Mouse (Mus musculus): ENCODE measurements around the gene Phgdh. TPM values are rescaled to one million over a fixed set of nuclear protein-coding genes. Genes with fewer than 3 reads are reported as not detected.

The Phgdh gene
- polyA plus RNA-seq, 2 experiments = 121 to 207 TPM

- H3K4me2 ChIP-seq (ENCODE audit: low read depth) = peak overlapping the region; percentile 86
- no peaks in the 10 kb centered on the region for H3K27me3 ChIP-seq (ENCODE audit: control insufficient read depth, insufficient read depth, low read length)
- H3K27ac ChIP-seq = no peak overlapping the region
- peak overlapping the region; percentile 69 for H3K9ac ChIP-seq (replicated peaks)
- ATAC-seq (ENCODE audit: insufficient read depth) (peak; percentile 49; the same call in 1 of the 2 replicates), DNase-seq (ENCODE audit: low read depth in 3 of 3, low spot score in 3 of 3) (peak in 2 of 3 experiments; percentile 24 to 32)
- no peaks in the 10 kb centered on the region for H3K36me3 ChIP-seq (replicated peaks; ENCODE audit: control insufficient read depth, insufficient read depth, low read depth)
- 1% methylated on average over 15 of the region's 15 CpGs for WGBS (ENCODE audit: insufficient replicate concordance)
- H3K9me3 ChIP-seq (ENCODE audit: control insufficient read depth, low read length) = no peaks in the 10 kb centered on the region
- TF ChIP-seq EP300 (IDR thresholded peaks at IDR 0.05; ENCODE audit: low read depth) = no peak
- TF ChIP-seq CTCF (IDR thresholded peaks at IDR 0.05; ENCODE audit: low read depth) = no peak
- H3K4me3 ChIP-seq (ENCODE audit: insufficient read depth in 1 of 2, low read depth in 2 of 2, low read length in 2 of 2) = peak overlapping the region; percentile 69 to 73
- peaks cover 5 to 34% of the 10 kb centered on the region in 2 experiments for H3K4me1 ChIP-seq (replicated peaks; ENCODE audit: control insufficient read depth in 2 of 2, insufficient read depth in 2 of 2, low read length in 1 of 2)
These were observed 1.2 kb downstream of the Phgdh start for GRCm38 (mm10) chr3:98338584-98339041.

DNA sequence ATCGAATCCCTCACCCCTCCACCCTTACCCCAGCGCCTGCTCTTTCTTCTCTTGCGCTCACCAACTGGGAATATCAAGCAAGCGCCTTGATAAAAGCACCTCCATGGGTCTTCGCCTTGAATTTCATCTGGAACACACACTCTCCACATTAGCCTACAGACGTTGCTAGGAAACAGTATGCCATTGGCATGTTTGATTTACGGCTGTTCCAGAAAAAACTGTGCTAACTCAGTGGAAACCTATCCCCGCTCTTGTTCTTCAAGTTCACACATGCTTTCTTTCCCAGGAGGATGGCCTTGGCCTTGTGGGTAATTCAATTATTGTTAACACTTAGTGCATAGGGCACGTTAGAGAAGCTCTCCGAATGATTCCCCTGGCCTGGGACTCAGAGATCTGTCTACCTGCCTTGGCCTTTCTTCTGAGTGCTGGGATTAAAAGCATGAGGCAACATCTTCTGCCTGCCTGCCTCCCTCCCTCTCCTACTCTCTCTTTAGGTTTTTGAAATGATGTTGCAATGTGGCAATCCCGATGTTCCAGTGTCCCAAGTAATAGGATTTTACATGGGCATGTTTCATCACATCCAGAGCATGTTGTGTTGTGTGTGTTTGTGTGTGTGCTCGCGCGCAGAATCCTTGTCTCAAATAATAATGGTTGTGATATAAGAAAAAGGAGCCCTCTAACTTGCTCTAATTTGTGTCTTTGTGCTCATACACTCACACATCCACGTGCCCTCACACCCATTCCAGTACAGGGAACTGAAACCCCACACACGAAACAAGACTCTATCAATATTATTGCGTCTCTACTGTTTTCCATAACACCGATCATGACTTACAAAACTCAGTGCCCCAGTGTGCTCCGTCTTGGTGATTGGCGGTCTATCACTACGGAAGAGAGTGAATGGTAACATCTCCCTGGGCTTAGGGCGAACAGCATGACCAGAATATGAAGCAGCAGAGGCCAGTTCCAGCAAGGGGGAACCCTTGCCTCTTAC is 2.8 kb downstream of the Phgdh start:
- H3K9me3 ChIP-seq (ENCODE audit: control insufficient read depth, low read length) = no peaks in the 10 kb centered on the region
- peaks cover 5 to 35% of the 10 kb centered on the region in 2 experiments for H3K4me1 ChIP-seq (replicated peaks; ENCODE audit: control insufficient read depth in 2 of 2, insufficient read depth in 2 of 2, low read length in 1 of 2)
- H3K4me2 ChIP-seq (ENCODE audit: low read depth) = peak overlapping the region; percentile 86
- H3K27me3 ChIP-seq (ENCODE audit: control insufficient read depth, insufficient read depth, low read length) = no peaks in the 10 kb centered on the region
- H3K4me3 ChIP-seq (ENCODE audit: insufficient read depth in 1 of 2, low read depth in 2 of 2, low read length in 2 of 2) = peak overlapping the region; percentile 69 to 73
- ATAC-seq (ENCODE audit: insufficient read depth) (no peak), DNase-seq (ENCODE audit: low read depth in 3 of 3, low spot score in 3 of 3) (no peak)
- H3K36me3 ChIP-seq (replicated peaks; ENCODE audit: control insufficient read depth, insufficient read depth, low read depth) = peaks cover 4% of the 10 kb centered on the region; the same call in 1 of the 2 replicates
- H3K9ac ChIP-seq (replicated peaks) = no peak overlapping the region
- WGBS (ENCODE audit: insufficient replicate concordance) = 65% methylated on average over 22 of the region's 22 CpGs
- no peak overlapping the region for H3K27ac ChIP-seq
- TF ChIP-seq EP300 (IDR thresholded peaks at IDR 0.05; ENCODE audit: low read depth) = no peak
- no peak for TF ChIP-seq CTCF (IDR thresholded peaks at IDR 0.05; ENCODE audit: low read depth)

DNA sequence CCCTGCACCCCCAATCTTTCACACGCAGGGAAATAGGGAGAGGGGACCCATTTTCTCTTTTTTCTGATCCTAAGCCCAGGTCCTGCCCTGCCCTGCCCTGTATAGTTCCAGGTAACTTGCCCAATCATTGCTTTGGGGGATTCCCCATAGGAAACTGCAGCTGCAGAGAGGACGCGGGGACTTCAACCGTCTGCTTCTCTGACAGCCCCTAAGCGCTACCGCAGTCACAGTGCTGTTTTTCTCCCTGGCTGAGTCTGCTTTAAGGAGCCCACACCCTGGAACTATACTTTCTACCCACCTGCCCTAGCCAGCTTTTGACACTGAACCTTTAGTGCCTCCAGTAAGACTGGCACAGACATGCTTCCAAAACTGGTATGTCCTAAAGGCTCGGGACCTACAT is 3.9 kb downstream of the Phgdh start:
- no peak overlapping the region for H3K4me3 ChIP-seq (ENCODE audit: insufficient read depth in 1 of 2, low read depth in 2 of 2, low read length in 2 of 2)
- H3K27ac ChIP-seq = no peak overlapping the region
- H3K27me3 ChIP-seq (ENCODE audit: control insufficient read depth, insufficient read depth, low read length) = no peaks in the 10 kb centered on the region
- H3K9ac ChIP-seq (replicated peaks) = no peak overlapping the region
- H3K4me1 ChIP-seq (replicated peaks; ENCODE audit: control insufficient read depth in 2 of 2, insufficient read depth in 2 of 2, low read length in 1 of 2) = peaks cover 5 to 35% of the 10 kb centered on the region in 2 experiments
- H3K9me3 ChIP-seq (ENCODE audit: control insufficient read depth, low read length) = no peaks in the 10 kb centered on the region
- DNase-seq (ENCODE audit: low read depth in 3 of 3, low spot score in 3 of 3) = no peak
- TF ChIP-seq CTCF (IDR thresholded peaks at IDR 0.05; ENCODE audit: low read depth) (no peak), EP300 (IDR thresholded peaks at IDR 0.05; ENCODE audit: low read depth) (no peak)
- peak overlapping the region; percentile 86 for H3K4me2 ChIP-seq (ENCODE audit: low read depth)
- 22% methylated on average over 7 of the region's 7 CpGs for WGBS (ENCODE audit: insufficient replicate concordance)
- peaks cover 4% of the 10 kb centered on the region; the same call in 1 of the 2 replicates for H3K36me3 ChIP-seq (replicated peaks; ENCODE audit: control insufficient read depth, insufficient read depth, low read depth)
- no peak for ATAC-seq (ENCODE audit: insufficient read depth)

DNA sequence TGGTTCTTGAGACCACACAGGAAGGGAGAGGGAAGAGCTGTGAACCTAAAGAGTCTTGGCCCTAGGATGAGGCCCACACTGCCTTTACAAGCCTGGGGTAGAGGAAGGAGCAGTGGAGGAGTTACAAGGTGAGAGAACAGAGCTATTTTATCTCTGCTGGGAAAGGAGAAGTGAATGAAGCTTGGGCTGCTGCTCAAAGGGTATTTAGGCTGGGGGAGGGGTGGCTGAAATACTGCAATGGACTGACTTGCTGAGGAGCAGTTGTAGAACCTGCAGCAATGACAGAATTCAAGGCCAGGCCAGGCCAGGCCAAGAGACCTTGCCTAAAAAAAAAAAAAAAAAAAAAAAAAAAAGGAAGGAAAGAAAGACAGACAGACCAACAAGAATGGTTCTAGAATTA is 4.5 kb downstream of the Phgdh start:
- Histone ChIP-seq H3K4me2 (ENCODE audit: low read depth) (peak overlapping the region; percentile 86; the same call in 1 of the 2 replicates), H3K27ac (no peak overlapping the region)

DNA sequence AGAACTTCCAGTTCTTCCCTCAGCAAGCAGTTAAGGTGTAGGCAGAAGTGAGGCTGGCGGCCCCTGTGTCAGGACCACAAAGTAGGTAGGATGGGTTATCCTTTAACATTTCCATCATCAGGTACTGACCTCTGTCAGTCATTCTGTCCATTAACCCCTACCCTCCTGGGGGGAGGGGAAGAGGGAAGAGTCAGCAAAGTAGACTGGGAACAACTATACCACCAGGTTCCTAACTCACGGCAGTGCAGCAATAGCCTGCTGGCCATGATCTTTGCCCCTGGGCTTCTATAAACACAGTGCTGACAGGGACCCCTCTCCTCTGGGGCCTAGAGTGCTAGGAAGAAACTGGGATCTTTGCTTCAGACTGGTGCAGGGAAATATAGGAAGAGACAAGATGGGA is 5.8 kb downstream of the Phgdh start:
- TF ChIP-seq EP300 (IDR thresholded peaks at IDR 0.05; ENCODE audit: low read depth) = no peak
- no peak for TF ChIP-seq CTCF (IDR thresholded peaks at IDR 0.05; ENCODE audit: low read depth)
- no peak overlapping the region for H3K27ac ChIP-seq
- no peaks in the 10 kb centered on the region for H3K27me3 ChIP-seq (ENCODE audit: control insufficient read depth, insufficient read depth, low read length)
- H3K4me2 ChIP-seq (ENCODE audit: low read depth) = no peak overlapping the region
- no peaks in the 10 kb centered on the region for H3K9me3 ChIP-seq (ENCODE audit: control insufficient read depth, low read length)
- peak in 2 of 3 experiments; percentile 25 to 28 for DNase-seq (ENCODE audit: low read depth in 3 of 3, low spot score in 3 of 3)
- H3K4me3 ChIP-seq (ENCODE audit: insufficient read depth in 1 of 2, low read depth in 2 of 2, low read length in 2 of 2) = no peak overlapping the region
- ATAC-seq (ENCODE audit: insufficient read depth) = peak; percentile 34
- peaks cover 4% of the 10 kb centered on the region; the same call in 1 of the 2 replicates for H3K36me3 ChIP-seq (replicated peaks; ENCODE audit: control insufficient read depth, insufficient read depth, low read depth)
- no peak overlapping the region for H3K9ac ChIP-seq (replicated peaks)
- WGBS (ENCODE audit: insufficient replicate concordance) = 56% methylated on average over 2 of the region's 2 CpGs
- peaks cover 5 to 35% of the 10 kb centered on the region in 2 experiments for H3K4me1 ChIP-seq (replicated peaks; ENCODE audit: control insufficient read depth in 2 of 2, insufficient read depth in 2 of 2, low read length in 1 of 2)

More for the DNA sequence above, 4.5 kb downstream of the Phgdh start:
- H3K4me3 ChIP-seq (ENCODE audit: insufficient read depth in 1 of 2, low read depth in 2 of 2, low read length in 2 of 2) = no peak overlapping the region
- no peaks in the 10 kb centered on the region for H3K27me3 ChIP-seq (ENCODE audit: control insufficient read depth, insufficient read depth, low read length)
- peaks cover 5 to 35% of the 10 kb centered on the region in 2 experiments for H3K4me1 ChIP-seq (replicated peaks; ENCODE audit: control insufficient read depth in 2 of 2, insufficient read depth in 2 of 2, low read length in 1 of 2)
- no peak for ATAC-seq (ENCODE audit: insufficient read depth)
- no peaks in the 10 kb centered on the region for H3K9me3 ChIP-seq (ENCODE audit: control insufficient read depth, low read length)
- peaks cover 4% of the 10 kb centered on the region; the same call in 1 of the 2 replicates for H3K36me3 ChIP-seq (replicated peaks; ENCODE audit: control insufficient read depth, insufficient read depth, low read depth)
- no peak for DNase-seq (ENCODE audit: low read depth in 3 of 3, low spot score in 3 of 3)
- TF ChIP-seq CTCF (IDR thresholded peaks at IDR 0.05; ENCODE audit: low read depth) (no peak), EP300 (IDR thresholded peaks at IDR 0.05; ENCODE audit: low read depth) (no peak)
- no peak overlapping the region for H3K9ac ChIP-seq (replicated peaks)
